In the genomic region with DNA sequence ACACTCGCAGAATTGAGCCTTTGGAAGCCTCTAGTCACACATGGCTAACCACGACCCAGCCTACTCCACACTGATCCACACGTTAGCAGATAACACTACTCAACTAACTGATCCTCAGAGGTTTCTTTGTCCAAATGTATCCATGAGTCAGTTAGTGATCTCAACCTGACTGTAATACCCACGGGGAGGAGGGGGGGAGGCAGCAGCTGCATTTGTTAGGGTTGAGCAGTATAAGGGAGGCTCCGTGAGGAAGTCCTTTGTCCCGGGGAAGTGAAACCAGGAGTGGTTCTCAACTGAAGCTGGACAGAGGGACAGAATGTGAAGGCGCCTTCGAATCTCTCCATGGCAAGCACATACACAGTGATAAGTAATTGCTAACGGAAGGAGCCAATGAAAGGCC, we compare ENCODE assay signal across 11 mouse cellular contexts. TPM values are rescaled to one million over a fixed set of nuclear protein-coding genes. Genes with fewer than 3 reads are reported as not detected.
A peak's percentile ranks its signal among the peaks of the same experiment; 100 is the strongest.
DNase-seq lines count a peak whose midpoint lies in the region; ATAC-seq and TF ChIP-seq lines count a peak whose summit lies in the region.
"Had no signal": no experiment of that assay in that cellular context is flagged by ENCODE, and none has a peak within 500 bp of the region (broad histone marks: within the 10 kb centered on the region; RNA-seq: fewer than 3 reads in every experiment).

No protein-coding gene starts in this region.

- H3K4me2 ChIP-seq in intestine, embryonic 16.5 days (ENCODE audit: low read depth, low read length) = peak overlapping the region; percentile 25; the same call in 1 of the 2 replicates
- H3K4me2 ChIP-seq: hindbrain, embryonic 13.5 days had no signal

- DNase-seq in layer of hippocampus, adult 9-11 months = peak; percentile 72
- DNase-seq in layer of hippocampus, adult 8-10 months (ENCODE audit: low spot score in 2 of 2) = no peak
- peak; percentile 65 for DNase-seq in gastrocnemius, postnatal 14 days
- DNase-seq in right cerebral cortex, adult 2 months (ENCODE audit: low spot score in 2 of 2) = no peak
- DNase-seq in left cerebral cortex, adult 9 months (ENCODE audit: low spot score in 2 of 2) = no peak
- DNase-seq in frontal cortex, postnatal 36 days (ENCODE audit: low spot score in 2 of 2) = no peak
- DNase-seq: cerebellum, postnatal 25 days; lung, embryonic 14.5 days had no signal

- WGBS in intestine, embryonic 16.5 days = 55% methylated on average over 9 of the region's 9 CpGs
- 26% methylated on average over 9 of the region's 9 CpGs for WGBS in small intestine, adult 2 months

- no peak for TF ChIP-seq CTCF in small intestine, adult 2 months (IDR thresholded peaks at IDR 0.05; ENCODE audit: extremely low read depth, insufficient read length, insufficient replicate concordance, low read depth, low read length)

- H3K27ac ChIP-seq in intestine, embryonic 16.5 days (ENCODE audit: low read length) = no peak overlapping the region; the same call in 1 of the 2 replicates
- peak overlapping the region; percentile 20 for H3K27ac ChIP-seq in small intestine, adult 2 months (ENCODE audit: insufficient read depth, low read depth, low read length)
- H3K27ac ChIP-seq: hindbrain, embryonic 13.5 days had no signal

- no peaks in the 10 kb centered on the region for H3K9me3 ChIP-seq in intestine, embryonic 16.5 days (ENCODE audit: control insufficient read depth, low read length)
- H3K9me3 ChIP-seq: hindbrain, embryonic 13.5 days had no signal

- intact Hi-C loops in gastrocnemius, postnatal 14 days (cut with DNase I; ENCODE audit: low total_unique reads) = no loop called here

- no peak overlapping the region for H3K9ac ChIP-seq in intestine, embryonic 16.5 days (ENCODE audit: low read depth, low read length)
- H3K9ac ChIP-seq: hindbrain, embryonic 13.5 days; lung, embryonic 14.5 days had no signal

- H3K4me1 ChIP-seq in intestine, embryonic 16.5 days (ENCODE audit: control insufficient read depth, insufficient read depth, low read length) = peaks cover 22% of the 10 kb centered on the region
- H3K4me1 ChIP-seq in small intestine, adult 2 months (ENCODE audit: control insufficient read depth, insufficient read depth, insufficient read length, low read length) = peaks cover 28% of the 10 kb centered on the region

- ATAC-seq in intestine, embryonic 16.5 days = no peak

- H3K36me3 ChIP-seq in intestine, embryonic 16.5 days (ENCODE audit: control insufficient read depth, insufficient read depth, low read length) = no peaks in the 10 kb centered on the region
- no peaks in the 10 kb centered on the region for H3K36me3 ChIP-seq in small intestine, adult 2 months (ENCODE audit: control insufficient read depth, insufficient read depth, low read length)
- H3K36me3 ChIP-seq: hindbrain, embryonic 13.5 days had no signal

- no peak for TF ChIP-seq POLR2A in small intestine, adult 2 months (IDR thresholded peaks at IDR 0.05; ENCODE audit: low read depth, low read length)

- no peak overlapping the region for H3K4me3 ChIP-seq in intestine, embryonic 16.5 days (ENCODE audit: low read length)
- 0 out of 2 replicates have a peak overlapping the region, but pooled peaks have one; percentile 12 for H3K4me3 ChIP-seq in small intestine, adult 2 months (ENCODE audit: low read depth, low read length)
- H3K4me3 ChIP-seq: hindbrain, embryonic 13.5 days had no signal

- no peaks in the 10 kb centered on the region for H3K27me3 ChIP-seq in intestine, embryonic 16.5 days (replicated peaks; ENCODE audit: control insufficient read depth, insufficient read depth, low read length)
- peaks cover 4% of the 10 kb centered on the region; the same call in 1 of the 2 replicates for H3K27me3 ChIP-seq in small intestine, adult 2 months (ENCODE audit: control insufficient read depth, insufficient read depth, low read length)

RNA-seq across cellular contexts. Expression of a gene that starts 2.8 kb away (rescaled TPM):
- total RNA-seq in layer of hippocampus, adult 8-10 months (2022) = 10 to 100 TPM in 2 of 4 experiments, 1 to 10 TPM in 2; 8.4 to 18.7 (median 13.2) TPM
- 10 to 100 TPM; 17.4 to 19.8 TPM for total RNA-seq in gastrocnemius, postnatal 14 days (2021)
- polyA plus RNA-seq in intestine, embryonic 16.5 days (2015; fragmentation: Nextera tagmentation; extraction: Ambion mirVana) = 9.0 and 10.7 TPM in 2 replicates
- polyA plus RNA-seq in small intestine, adult 2 months (2012; rRNA removed) = 8.5 and 18.9 TPM in 2 replicates

RNA-seq across cellular contexts. Expression of a gene that starts 53.4 kb away (rescaled TPM):
- under 1 TPM; 0.24 to 0.60 (median 0.43) TPM for total RNA-seq in layer of hippocampus, adult 8-10 months (2022)
- 10 to 100 TPM; 14.4 to 17.4 TPM for total RNA-seq in gastrocnemius, postnatal 14 days (2021)
- polyA plus RNA-seq in intestine, embryonic 16.5 days (2015; fragmentation: Nextera tagmentation; extraction: Ambion mirVana) = 0.10 TPM in 2 replicates
- polyA plus RNA-seq in small intestine, adult 2 months (2012; rRNA removed) = not detected in 2 replicates

Comparison
In these comparisons a context has a peak if more than half of its experiments do, and no peak if none do; other contexts are left out.
1. DNase-seq: peak in layer of hippocampus, adult 9-11 months (single experiment) and gastrocnemius, postnatal 14 days (single experiment); none in layer of hippocampus, adult 8-10 months (0 of 2), right cerebral cortex, adult 2 months (0 of 2), left cerebral cortex, adult 9 months (0 of 2) and frontal cortex, postnatal 36 days (0 of 2).
2. RNA of a gene that starts 53.4 kb away (total RNA-seq): 14.4 to 17.4 TPM in gastrocnemius, postnatal 14 days; 0.24 to 0.60 TPM in layer of hippocampus, adult 8-10 months; every median in the first group is over 4 times any median in the second.